Mouse (Mus musculus) heart, embryonic 16.5 days (tissue): ENCODE results near the gene Gm16867. TPM values are rescaled to one million over a fixed set of nuclear protein-coding genes. Genes with fewer than 3 reads are reported as not detected.
"Not testable (repeated sequence)": the region's sequence is repeated elsewhere in the genome, so short reads cannot be mapped to it uniquely, and the experiment has no call there.

Source experiments
- ATAC-seq: fragments of 200-750 bp; cut with Nextera tagmentation; replicated peaks from 2 replicates; pipeline ENCODE4 v1.8.0; 2017; ENCODE audit warnings: moderate number of reproducible peaks; ENCODE audit not compliant: insufficient read depth, low FRiP score; ENCODE audit errors: extremely low read depth
- H3K27ac ChIP-seq: fragments of 300-500 bp; sonication (generic); 2 replicates; pipeline ENCODE4 v1.5.1; 2014; ENCODE audit warnings: mild to moderate bottlenecking, low read length, control low read depth, moderate library complexity
- H3K27me3 ChIP-seq: fragments of 300-500 bp; sonication (generic); 2 replicates; pipeline ENCODE4 v1.6.1; 2014; ENCODE audit warnings: low read length, mixed read lengths; ENCODE audit not compliant: control insufficient read depth, insufficient read depth
- H3K36me3 ChIP-seq: fragments of 300-500 bp; sonication (generic); 2 replicates; pipeline ENCODE4 v1.6.1; 2014; ENCODE audit not compliant: control insufficient read depth, insufficient read depth
- H3K4me1 ChIP-seq: fragments of 300-500 bp; sonication (generic); 2 replicates; pipeline ENCODE4 v1.6.1; 2014; ENCODE audit warnings: low read length, mixed read lengths; ENCODE audit not compliant: control insufficient read depth, insufficient read depth
- H3K4me2 ChIP-seq: fragments of 300-500 bp; sonication (generic); 2 replicates; pipeline ENCODE4 v1.6.1; 2014; ENCODE audit warnings: low read depth, mild to moderate bottlenecking, control low read depth, low read length
- H3K4me3 ChIP-seq: fragments of 300-500 bp; sonication (generic); 2 replicates; pipeline ENCODE4 v1.5.1; 2014; ENCODE audit warnings: mild to moderate bottlenecking, control low read depth, low read length
- H3K9ac ChIP-seq: fragments of 300-500 bp; sonication (generic); 2 replicates; pipeline ENCODE4 v1.6.1; 2014; ENCODE audit warnings: low read length, control low read depth
- H3K9me3 ChIP-seq: fragments of 300-500 bp; sonication (generic); replicated peaks from 2 replicates; pipeline ENCODE4 v1.6.1; 2016; ENCODE audit warnings: low read length; ENCODE audit not compliant: control insufficient read depth
- WGBS: fragments of 180-500 bp; shearing (Covaris S2); extraction: QIAGEN DNeasy Blood & Tissue Kit; methylation state at CpG from one replicate; pipeline ENCODE4 v1.1.7; 2014; 5-methylcytosine and 5-hydroxymethylcytosine counted together
- polyA plus RNA-seq: library from polyadenylated mRNA; unstranded; fragments of >200 nt; fragmentation: Nextera tagmentation; extraction: Ambion mirVana; gene quantifications from 2 replicates; pipeline ENCODE4 v1.2.1, GENCODE M21; 2015

The Gm16867 gene
- not detected in 2 replicates for polyA plus RNA-seq

DNA sequence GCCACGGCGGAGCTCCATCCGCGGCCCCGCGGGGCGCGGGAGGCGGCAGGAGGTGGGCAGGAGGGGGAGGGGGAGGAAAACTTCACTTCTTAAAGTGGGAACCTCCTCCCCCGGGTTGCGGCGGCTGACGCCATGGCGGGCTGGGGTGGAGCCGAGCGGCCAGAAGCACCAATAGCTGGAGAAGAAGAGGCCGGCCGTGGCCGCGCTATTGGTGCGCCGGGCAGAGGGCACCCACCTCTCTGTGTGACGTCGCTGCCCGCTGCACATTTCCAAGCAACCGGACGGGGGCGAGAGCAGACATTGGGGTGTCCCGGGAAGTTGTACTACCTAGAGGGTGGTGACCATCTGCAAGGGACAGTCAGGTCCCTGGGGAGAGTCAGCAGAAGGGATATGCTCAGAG lies at the start of gene Gm16867:
Gene Gm16867, minus strand, starts transcription at position 189 of the 400 bp plus-strand sequence.
- not testable (repeated sequence) for H3K9me3 ChIP-seq, H3K4me2 ChIP-seq, H3K9ac ChIP-seq, H3K4me3 ChIP-seq, H3K4me1 ChIP-seq, H3K36me3 ChIP-seq, H3K27me3 ChIP-seq, H3K27ac ChIP-seq
- ATAC-seq: peak; percentile 97
- no CpG with 5 or more reads among the region's 29 CpGs for WGBS

DNA sequence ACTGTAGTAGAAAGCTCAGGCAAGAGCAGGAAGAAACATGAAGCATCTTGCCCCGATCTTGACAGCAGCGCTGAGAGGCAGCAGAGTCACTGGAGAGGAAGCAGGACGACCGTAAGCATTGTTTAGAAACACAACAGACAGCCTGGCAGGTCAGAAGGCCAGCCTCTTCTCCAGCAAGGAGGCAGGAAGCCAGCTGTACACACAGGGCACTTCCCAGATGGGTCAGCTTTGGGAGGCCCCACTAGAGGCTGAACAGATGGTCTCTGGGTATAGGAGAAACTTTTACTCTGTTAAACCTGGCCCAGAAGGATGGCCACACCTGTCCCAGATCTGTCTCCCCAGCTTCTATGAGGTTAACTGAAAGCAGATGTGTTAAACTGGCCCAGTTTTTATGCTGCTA lies 44.1 kb upstream of the Gm16867 start:
- H3K27ac ChIP-seq, H3K9ac ChIP-seq, H3K4me1 ChIP-seq, H3K9me3 ChIP-seq, H3K4me3 ChIP-seq, H3K36me3 ChIP-seq, ATAC-seq, H3K27me3 ChIP-seq, H3K4me2 ChIP-seq: not testable (repeated sequence)
- no CpG with 5 or more reads among the region's 4 CpGs for WGBS

DNA sequence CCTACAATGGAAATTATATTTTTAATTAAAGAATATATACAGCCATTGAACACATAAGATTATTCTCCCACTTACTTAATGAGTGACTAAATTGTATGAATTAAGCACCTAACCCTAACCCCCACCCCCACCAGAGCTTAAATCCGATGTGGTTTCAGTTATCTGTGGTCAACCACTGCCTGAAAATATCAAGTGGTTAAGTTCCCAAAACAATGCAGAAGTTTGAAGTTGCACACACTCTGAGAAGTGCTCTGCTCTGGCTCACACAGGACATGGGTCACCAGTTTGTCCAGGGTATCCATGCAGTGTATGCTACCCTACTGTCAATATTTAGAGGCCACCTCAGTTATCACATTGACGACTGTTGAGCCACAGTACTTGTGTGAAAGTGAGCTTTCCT lies 41.9 kb upstream of the Gm16867 start:
- H3K4me1 ChIP-seq, H3K9ac ChIP-seq, H3K4me2 ChIP-seq, H3K9me3 ChIP-seq, H3K4me3 ChIP-seq, H3K27ac ChIP-seq, H3K27me3 ChIP-seq, H3K36me3 ChIP-seq, ATAC-seq: not testable (repeated sequence)
- no CpG with 5 or more reads among the region's 2 CpGs for WGBS

- not testable (repeated sequence) for H3K4me1 ChIP-seq, H3K27me3 ChIP-seq, ATAC-seq, H3K36me3 ChIP-seq, H3K4me3 ChIP-seq, H3K9ac ChIP-seq, H3K9me3 ChIP-seq, H3K4me2 ChIP-seq, H3K27ac ChIP-seq
- no CpG with 5 or more reads among the region's 7 CpGs for WGBS
Measured at GRCm38 (mm10) chr14:69544033-69544432, 40.9 kb upstream of the Gm16867 start.

GRCm38 (mm10) chr14:69542695-69543094 lies 39.5 kb upstream of the Gm16867 start:
- not testable (repeated sequence) for H3K9me3 ChIP-seq, H3K4me1 ChIP-seq, H3K4me3 ChIP-seq, H3K27me3 ChIP-seq, H3K4me2 ChIP-seq, ATAC-seq, H3K36me3 ChIP-seq, H3K27ac ChIP-seq, H3K9ac ChIP-seq
- no CpG with 5 or more reads among the region's 7 CpGs for WGBS

- H3K4me2 ChIP-seq, H3K27me3 ChIP-seq, H3K36me3 ChIP-seq, H3K9me3 ChIP-seq, H3K9ac ChIP-seq, H3K4me3 ChIP-seq, H3K27ac ChIP-seq, ATAC-seq, H3K4me1 ChIP-seq: not testable (repeated sequence)
- WGBS: no CpG with 5 or more reads among the region's 5 CpGs
Measured at GRCm38 (mm10) chr14:69540113-69540512, 37.0 kb upstream of the Gm16867 start.

- H3K36me3 ChIP-seq, ATAC-seq, H3K9me3 ChIP-seq, H3K27ac ChIP-seq, H3K27me3 ChIP-seq, H3K4me1 ChIP-seq, H3K9ac ChIP-seq, H3K4me2 ChIP-seq, H3K4me3 ChIP-seq: not testable (repeated sequence)
- no CpG with 5 or more reads among the region's 7 CpGs for WGBS
Measured at GRCm38 (mm10) chr14:69536539-69536938, 33.4 kb upstream of the Gm16867 start.

DNA sequence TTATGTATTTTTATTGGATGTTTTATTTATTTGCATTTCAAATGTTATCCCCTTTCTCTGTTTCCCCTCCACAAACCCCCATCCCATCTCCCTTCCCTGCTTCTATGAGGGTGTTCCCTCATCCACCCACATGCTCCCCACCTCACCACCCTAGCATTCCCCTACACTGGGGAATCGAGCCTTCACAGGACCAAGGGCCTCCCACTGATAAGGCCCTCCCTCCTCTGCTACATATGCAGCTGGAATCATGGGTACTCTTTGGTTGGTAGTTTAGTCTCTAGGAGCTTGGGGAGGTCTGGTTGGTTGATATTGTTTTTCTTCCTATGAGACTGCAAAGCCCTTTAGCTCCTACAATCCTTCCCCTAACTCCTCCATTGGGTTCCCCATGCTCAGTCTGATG lies 23.0 kb upstream of the Gm16867 start:
- H3K36me3 ChIP-seq, H3K4me2 ChIP-seq, H3K4me1 ChIP-seq, H3K9ac ChIP-seq, ATAC-seq, H3K27me3 ChIP-seq, H3K9me3 ChIP-seq, H3K4me3 ChIP-seq, H3K27ac ChIP-seq: not testable (repeated sequence)
- WGBS: no CpG with 5 or more reads among the region's 1 CpGs

GRCm38 (mm10) chr14:69523001-69523400 lies 19.8 kb upstream of the Gm16867 start:
- not testable (repeated sequence) for H3K9ac ChIP-seq, H3K4me1 ChIP-seq, H3K27me3 ChIP-seq, ATAC-seq, H3K27ac ChIP-seq, H3K36me3 ChIP-seq, H3K4me2 ChIP-seq, H3K9me3 ChIP-seq, H3K4me3 ChIP-seq
- WGBS: no CpG with 5 or more reads among the region's 1 CpGs

DNA sequence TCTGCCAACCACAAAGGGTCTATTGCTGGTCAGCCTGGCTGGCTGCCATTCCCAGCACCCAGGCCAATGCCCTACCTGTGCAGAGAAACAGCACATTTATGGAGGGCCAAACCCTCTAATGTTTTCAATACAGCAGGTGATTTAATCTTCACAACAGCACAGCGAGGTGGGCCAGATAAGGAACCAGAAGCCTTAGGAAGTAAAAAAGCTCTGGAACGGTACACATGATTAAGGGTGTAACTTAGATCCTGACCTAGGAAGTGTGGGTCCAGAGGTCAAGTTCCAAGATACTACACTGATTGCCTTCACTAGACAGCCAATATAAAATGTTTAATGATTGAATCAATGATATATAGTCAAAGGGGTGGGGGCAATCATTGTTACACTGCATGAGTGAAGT lies 17.6 kb upstream of the Gm16867 start:
- not testable (repeated sequence) for H3K4me1 ChIP-seq, H3K36me3 ChIP-seq, ATAC-seq, H3K27me3 ChIP-seq, H3K9ac ChIP-seq, H3K9me3 ChIP-seq, H3K27ac ChIP-seq, H3K4me3 ChIP-seq, H3K4me2 ChIP-seq
- no CpG with 5 or more reads among the region's 2 CpGs for WGBS
